Comparison of ENCODE assay signal across 10 mouse cellular contexts in genomic region chr7:81058712-81059154, GRCm38 (mm10). TPM values are rescaled to one million over a fixed set of nuclear protein-coding genes. Genes with fewer than 3 reads are reported as not detected.
A peak's percentile ranks its signal among the peaks of the same experiment; 100 is the strongest.
DNase-seq lines count a peak whose midpoint lies in the region; ATAC-seq and TF ChIP-seq lines count a peak whose summit lies in the region.
"Had no signal": no experiment of that assay in that cellular context is flagged by ENCODE, and none has a peak within 500 bp of the region (broad histone marks: within the 10 kb centered on the region; RNA-seq: fewer than 3 reads in every experiment).

No protein-coding gene starts in this region.

- H3K36me3 ChIP-seq in heart, adult 2 months (ENCODE audit: control insufficient read depth, insufficient read depth, low read length): no peaks in the 10 kb centered on the region
- no peaks in the 10 kb centered on the region for H3K36me3 ChIP-seq in megakaryocyte, embryonic 14.5 days (replicated peaks; ENCODE audit: low read length)
- H3K36me3 ChIP-seq in intestine, postnatal 0 days (ENCODE audit: control insufficient read depth, insufficient read depth): no peaks in the 10 kb centered on the region
- H3K36me3 ChIP-seq: limb, embryonic 12.5 days had no signal

- DNase-seq in heart, adult 2 months: no peak
- DNase-seq in heart, adult 18-20 months: no peak
- no peak for DNase-seq in embryo, embryonic 11 days
- no peak for DNase-seq in urinary bladder, postnatal 4 days (ENCODE audit: low spot score in 2 of 2)

- peaks cover 7% of the 10 kb centered on the region for H3K4me1 ChIP-seq in heart, adult 2 months (ENCODE audit: control insufficient read depth, insufficient read depth, low read length)
- peaks cover 37% of the 10 kb centered on the region for H3K4me1 ChIP-seq in megakaryocyte, embryonic 14.5 days
- H3K4me1 ChIP-seq in intestine, postnatal 0 days (replicated peaks; ENCODE audit: control insufficient read depth, insufficient read depth, low read length): peaks cover 9% of the 10 kb centered on the region; the same call in 1 of the 2 replicates

- peak overlapping the region; percentile 21; the same call in 1 of the 2 replicates for H3K4me2 ChIP-seq in intestine, postnatal 0 days (replicated peaks; ENCODE audit: low read depth)

- intact Hi-C loops in heart, adult 2 months (cut with DNase I): loop anchor here (10.0 kb wide), 1 partner anchor 174 kb away; no protein-coding TSS in a partner anchor

- H3K9ac ChIP-seq in heart, adult 2 months (ENCODE audit: low read depth, low read length): peak overlapping the region; percentile 95
- no peak overlapping the region for H3K9ac ChIP-seq in intestine, postnatal 0 days (ENCODE audit: low read depth, low read length)
- H3K9ac ChIP-seq: limb, embryonic 12.5 days had no signal

- ATAC-seq in megakaryocyte, adult 5-6 weeks (ENCODE audit: poor library complexity, severe bottlenecking): no peak
- peak; percentile 30 for ATAC-seq in intestine, postnatal 0 days
- ATAC-seq in erythroblast, adult 5-6 weeks (replicated peaks; ENCODE audit: low FRiP score, poor library complexity, severe bottlenecking): no peak

- 0 out of 2 replicates have a peak, but pooled peaks cover 4% of the 10 kb centered on the region for H3K9me3 ChIP-seq in megakaryocyte, embryonic 14.5 days
- no peaks in the 10 kb centered on the region for H3K9me3 ChIP-seq in intestine, postnatal 0 days (ENCODE audit: control insufficient read depth)
- H3K9me3 ChIP-seq: limb, embryonic 12.5 days had no signal

- peak overlapping the region; percentile 51 for H3K4me3 ChIP-seq in heart, adult 2 months
- peak overlapping the region; percentile 72 for H3K4me3 ChIP-seq in megakaryocyte, embryonic 14.5 days (replicated peaks)
- H3K4me3 ChIP-seq in intestine, postnatal 0 days (ENCODE audit: low read depth, low read length): no peak overlapping the region
- H3K4me3 ChIP-seq: limb, embryonic 12.5 days had no signal

- no peaks in the 10 kb centered on the region for H3K27me3 ChIP-seq in heart, adult 2 months (ENCODE audit: control insufficient read depth, insufficient read depth, low read length)
- H3K27me3 ChIP-seq in megakaryocyte, embryonic 14.5 days (replicated peaks): peaks cover 9% of the 10 kb centered on the region
- no peaks in the 10 kb centered on the region for H3K27me3 ChIP-seq in intestine, postnatal 0 days (replicated peaks; ENCODE audit: control insufficient read depth, insufficient read depth, low read length)

- no peak for TF ChIP-seq EP300 in heart, adult 2 months (IDR thresholded peaks at IDR 0.05; ENCODE audit: insufficient read depth, low read depth, low read length)

- TF ChIP-seq CTCF in heart, adult 2 months (IDR thresholded peaks at IDR 0.05): no peak
- no peak for TF ChIP-seq CTCF in intestine, postnatal 0 days (IDR thresholded peaks at IDR 0.05; ENCODE audit: low read depth)

- 0 out of 2 replicates have a peak, but pooled peaks cover 1% of the 10 kb centered on the region for H3K79me2 ChIP-seq in heart, adult 2 months (replicated peaks; ENCODE audit: control insufficient read depth, insufficient read depth, low read length)

- WGBS in heart, adult 2 months: 20% methylated on average over 9 of the region's 9 CpGs
- WGBS in intestine, postnatal 0 days: 12% methylated on average over 9 of the region's 9 CpGs

- H3K27ac ChIP-seq in heart, adult 2 months: peak overlapping the region; percentile 95
- H3K27ac ChIP-seq in intestine, postnatal 0 days (ENCODE audit: low read depth, low read length): peak overlapping the region; percentile 21; the same call in 1 of the 2 replicates
- H3K27ac ChIP-seq: limb, embryonic 12.5 days had no signal

- no peak for TF ChIP-seq POLR2A in heart, adult 2 months (IDR thresholded peaks at IDR 0.05; ENCODE audit: insufficient read depth, low read depth, low read length)

RNA-seq across cellular contexts. Expression of gene Alpk3, which starts 1.3 kb away (rescaled TPM):
- 100 to 1,000 TPM; 117 to 137 TPM for total RNA-seq in heart, adult 2 months (2021)
- polyA plus RNA-seq in heart, adult 2 months (2012; rRNA removed): 32.3 and 32.4 TPM in 2 replicates
- 100 to 1,000 TPM; 112 to 119 TPM for total RNA-seq in heart, adult 18-20 months (2021)
- 0.65 and 1.6 TPM in 2 replicates for polyA plus RNA-seq in megakaryocyte, embryonic 14.5 days (2012; ENCODE audit: insufficient read depth, low replicate concordance)
- total RNA-seq in megakaryocyte, adult 5-6 weeks (2015): not detected in 2 replicates
- total RNA-seq in megakaryocyte, adult 5-6 weeks (2017): under 0.01 TPM in 1 of 2 replicates, not detected in the other
- 0.86 and 1.0 TPM in 2 replicates for polyA plus RNA-seq in intestine, postnatal 0 days (2015; fragmentation: Nextera tagmentation; extraction: Ambion mirVana)
- not detected in 2 replicates for total RNA-seq in erythroblast, adult 5-6 weeks (2015; ENCODE audit: low replicate concordance)
- 0.14 TPM in 1 of 2 replicates, not detected in the other for total RNA-seq in erythroblast, adult 5-6 weeks (2017; ENCODE audit: low replicate concordance)

RNA-seq across cellular contexts. Expression of gene Slc28a1, which starts 55.9 kb away (rescaled TPM):
- total RNA-seq in heart, adult 2 months (2021): under 1 TPM; 0.18 to 0.20 TPM
- polyA plus RNA-seq in heart, adult 2 months (2012; rRNA removed): 0.08 and 0.20 TPM in 2 replicates
- under 1 TPM; 0.12 to 0.21 TPM for total RNA-seq in heart, adult 18-20 months (2021)
- not detected in 2 replicates for polyA plus RNA-seq in megakaryocyte, embryonic 14.5 days (2012; ENCODE audit: insufficient read depth, low replicate concordance)
- not detected in 2 replicates for total RNA-seq in megakaryocyte, adult 5-6 weeks (2015)
- total RNA-seq in megakaryocyte, adult 5-6 weeks (2017): not detected in 2 replicates
- 0.59 and 1.0 TPM in 2 replicates for polyA plus RNA-seq in intestine, postnatal 0 days (2015; fragmentation: Nextera tagmentation; extraction: Ambion mirVana)
- 0.84 TPM in 1 of 2 replicates, not detected in the other for total RNA-seq in erythroblast, adult 5-6 weeks (2015; ENCODE audit: low replicate concordance)
- total RNA-seq in erythroblast, adult 5-6 weeks (2017; ENCODE audit: low replicate concordance): 0.26 TPM in 1 of 2 replicates, not detected in the other
- polyA plus RNA-seq: embryonic facial prominence, embryonic 11.5 days; limb, embryonic 12.5 days had no signal

Comparison
In these comparisons a context has a peak if more than half of its experiments do, and no peak if none do; other contexts are left out.
1. RNA of gene Alpk3, which starts 1.3 kb away (total RNA-seq): 117 to 137 TPM in heart, adult 2 months and 112 to 119 TPM in heart, adult 18-20 months; under 0.01 TPM in megakaryocyte, adult 5-6 weeks and 0.14 TPM in erythroblast, adult 5-6 weeks; every median in the first group is over 10 times any median in the second.